Mouse (Mus musculus) intestine, embryonic 14.5 days (tissue): Measurements from ENCODE around the gene Krtap19-5. TPM values are rescaled to one million over a fixed set of nuclear protein-coding genes. Genes with fewer than 3 reads are reported as not detected.

ENCODE experiments used
- ATAC-seq: fragments of 200-750 bp; cut with Nextera tagmentation; replicated peaks from 2 replicates; pipeline ENCODE4 v1.8.0; 2017; ENCODE audit warnings: low read depth, moderate number of reproducible peaks, moderate TSS enrichment, moderate library complexity; ENCODE audit not compliant: low FRiP score, low TSS enrichment
- DNase-seq: peaks from one replicate; pipeline ENCODE4 v3.0.0-alpha.2; 2018; ENCODE audit warnings: low spot score
- H3K27ac ChIP-seq: fragments of 300-500 bp; sonication (generic); 2 replicates; pipeline ENCODE4 v1.5.1; 2014; ENCODE audit warnings: low read depth, mild to moderate bottlenecking, control low read depth
- H3K27me3 ChIP-seq: fragments of 300-500 bp; sonication (generic); replicated peaks from 2 replicates; pipeline ENCODE4 v1.6.1; 2014; ENCODE audit warnings: low read length, control low read depth; ENCODE audit not compliant: control insufficient read depth, insufficient read depth
- H3K36me3 ChIP-seq: fragments of 300-500 bp; sonication (generic); 2 replicates; pipeline ENCODE4 v1.6.1; 2014; ENCODE audit warnings: low read length, control low read depth; ENCODE audit not compliant: control insufficient read depth, insufficient read depth
- H3K4me1 ChIP-seq: fragments of 300-500 bp; sonication (generic); replicated peaks from 2 replicates; pipeline ENCODE4 v1.6.1; 2014; ENCODE audit warnings: low read length, control low read depth, mixed read lengths; ENCODE audit not compliant: control insufficient read depth, insufficient read depth
- H3K4me2 ChIP-seq: fragments of 300-500 bp; sonication (generic); 2 replicates; pipeline ENCODE4 v1.6.1; 2014; ENCODE audit warnings: low read length
- H3K4me3 ChIP-seq: fragments of 300-500 bp; sonication (generic); 2 replicates; pipeline ENCODE4 v1.5.1; 2014; ENCODE audit warnings: low read depth, low read length, control low read depth, mixed read lengths
- H3K9ac ChIP-seq: fragments of 300-500 bp; sonication (generic); 2 replicates; pipeline ENCODE4 v1.6.1; 2014; ENCODE audit warnings: mild to moderate bottlenecking, low read length
- H3K9me3 ChIP-seq: fragments of 300-500 bp; sonication (generic); 2 replicates; pipeline ENCODE4 v1.6.1; 2016; ENCODE audit warnings: low read length, control low read depth; ENCODE audit not compliant: control insufficient read depth
- WGBS: fragments of 180-500 bp; shearing (Covaris S2); extraction: QIAGEN DNeasy Blood & Tissue Kit; methylation state at CpG from one replicate; pipeline ENCODE4 v1.1.7; 2014; 5-methylcytosine and 5-hydroxymethylcytosine counted together
- polyA plus RNA-seq: library from polyadenylated mRNA; unstranded; fragments of >200 nt; fragmentation: Nextera tagmentation; extraction: Ambion mirVana; gene quantifications from 2 replicates; pipeline ENCODE4 v1.2.1, GENCODE M21; 2014

The Krtap19-5 gene
- not detected in 2 replicates for polyA plus RNA-seq

GRCm38 (mm10) chr16:88896357-88896756, at the start of gene Krtap19-5:
TSS of gene Krtap19-5 (minus strand) at chr16:88896457.
- WGBS: 88% methylated on average over 6 of the region's 6 CpGs
- DNase-seq (no peak), ATAC-seq (no peak)
- Histone ChIP-seq H3K4me3 (no peak within 1 kb of the TSS), H3K4me1 (no peaks in the 10 kb centered on the region), H3K4me2 (no peak within 1 kb of the TSS), H3K9me3 (no peaks in the 10 kb centered on the region), H3K27me3 (no peaks in the 10 kb centered on the region), H3K36me3 (no peaks in the 10 kb centered on the region), H3K27ac (no peak within 1 kb of the TSS), H3K9ac (no peak within 1 kb of the TSS)

DNA sequence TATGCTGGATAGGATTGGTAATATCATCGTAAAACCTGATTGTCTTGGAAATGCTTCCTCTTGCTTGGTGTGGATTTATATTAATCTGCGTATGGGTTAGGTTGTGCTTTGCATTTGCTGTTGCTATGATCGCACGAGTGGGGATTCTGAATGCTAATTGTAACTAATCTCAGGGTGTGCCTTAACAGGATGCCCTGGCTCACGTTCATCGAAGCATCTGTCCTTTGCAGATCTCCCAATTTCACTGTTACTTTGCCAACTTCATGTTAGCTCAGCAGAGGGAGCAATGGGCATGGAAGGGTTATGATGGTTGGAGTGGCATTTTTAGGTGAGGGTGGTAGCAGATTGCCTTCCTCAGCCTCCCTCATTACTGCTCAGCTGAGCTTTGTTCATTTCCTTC, 44.8 kb upstream of the Krtap19-5 start:
- 87% methylated on average over 6 of the region's 6 CpGs for WGBS
- no peak for ATAC-seq
- Histone ChIP-seq H3K36me3 (no peaks in the 10 kb centered on the region), H3K9ac (no peak overlapping the region), H3K4me2 (no peak overlapping the region), H3K4me3 (no peak overlapping the region), H3K27ac (no peak overlapping the region), H3K9me3 (no peaks in the 10 kb centered on the region), H3K27me3 (no peaks in the 10 kb centered on the region), H3K4me1 (no peaks in the 10 kb centered on the region)
- DNase-seq: no peak

DNA sequence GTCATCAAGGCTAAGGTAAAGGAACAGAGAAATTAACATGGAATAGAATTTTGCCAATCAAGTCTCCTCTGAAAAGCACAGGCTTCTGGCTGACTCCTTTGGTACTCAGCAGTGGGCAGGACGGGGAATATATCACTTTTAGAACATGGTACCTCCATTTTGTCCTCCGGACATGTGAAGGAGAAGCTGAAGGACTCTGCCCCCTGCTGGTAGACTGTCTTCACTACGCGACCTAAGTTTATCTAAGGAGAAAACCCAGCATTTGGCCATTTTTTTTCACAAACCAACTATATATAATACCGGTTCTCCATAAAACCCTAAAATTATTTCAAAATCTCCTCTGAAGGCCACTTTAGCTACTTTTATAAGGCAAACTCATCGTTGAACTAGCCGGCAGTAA, 42.0 kb upstream of the Krtap19-5 start:
- no peaks in the 10 kb centered on the region for H3K27me3 ChIP-seq
- no peak for DNase-seq
- no peak overlapping the region for H3K27ac ChIP-seq
- H3K4me3 ChIP-seq: no peak overlapping the region
- H3K36me3 ChIP-seq: no peaks in the 10 kb centered on the region
- H3K9ac ChIP-seq: no peak overlapping the region
- no peak overlapping the region for H3K4me2 ChIP-seq
- H3K4me1 ChIP-seq: no peaks in the 10 kb centered on the region
- H3K9me3 ChIP-seq: no peaks in the 10 kb centered on the region
- WGBS: 71% methylated on average over 7 of the region's 7 CpGs
- no peak for ATAC-seq

GRCm38 (mm10) chr16:88932165-88932564, 35.9 kb upstream of the Krtap19-5 start, which contains the start of gene Krtap19-9b:
TSS of gene Krtap19-9b (minus strand) at chr16:88932265.
- Histone ChIP-seq H3K27ac (no peak within 1 kb of the TSS), H3K4me2 (no peak within 1 kb of the TSS), H3K36me3 (no peaks in the 10 kb centered on the region), H3K27me3 (no peaks in the 10 kb centered on the region), H3K9me3 (no peaks in the 10 kb centered on the region), H3K9ac (no peak within 1 kb of the TSS), H3K4me1 (no peaks in the 10 kb centered on the region), H3K4me3 (no peak within 1 kb of the TSS)
- ATAC-seq: no peak
- WGBS: 86% methylated on average over 3 of the region's 3 CpGs
- DNase-seq: no peak

DNA sequence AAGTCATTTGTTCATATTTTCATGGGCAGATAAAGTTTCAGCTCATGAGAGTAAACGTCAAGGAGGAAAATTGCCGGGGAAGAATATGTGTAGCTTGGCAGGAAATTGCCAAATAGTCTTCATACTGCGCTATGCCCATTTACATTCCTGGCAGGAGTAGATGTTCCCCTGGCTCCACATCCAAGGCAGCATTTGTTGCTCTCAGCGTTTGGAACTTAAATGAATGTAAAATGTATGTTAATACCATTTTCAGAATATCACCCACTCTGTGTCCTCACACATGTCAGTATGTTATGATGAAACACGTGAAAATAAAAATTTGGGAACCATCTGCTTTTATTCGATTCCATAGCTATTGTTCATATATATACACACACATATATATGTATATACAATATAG, 9.4 kb downstream of the Krtap19-5 start:
- Histone ChIP-seq H3K36me3 (no peaks in the 10 kb centered on the region), H3K9me3 (no peaks in the 10 kb centered on the region), H3K4me1 (no peaks in the 10 kb centered on the region), H3K9ac (no peak overlapping the region), H3K27me3 (no peaks in the 10 kb centered on the region), H3K27ac (no peak overlapping the region), H3K4me2 (no peak overlapping the region), H3K4me3 (no peak overlapping the region)
- 91% methylated on average over 6 of the region's 6 CpGs for WGBS
- ATAC-seq (no peak), DNase-seq (no peak)

- Histone ChIP-seq H3K9me3 (no peaks in the 10 kb centered on the region), H3K4me1 (no peaks in the 10 kb centered on the region), H3K9ac (no peak within 1 kb of the TSS), H3K27ac (no peak within 1 kb of the TSS), H3K4me2 (no peak within 1 kb of the TSS), H3K27me3 (no peaks in the 10 kb centered on the region), H3K36me3 (no peaks in the 10 kb centered on the region), H3K4me3 (no peak within 1 kb of the TSS)
- WGBS: 91% methylated on average over 5 of the region's 5 CpGs
- DNase-seq (no peak), ATAC-seq (no peak)
Measured at GRCm38 (mm10) chr16:88884989-88885388, 11.3 kb downstream of the Krtap19-5 start, which contains the start of gene Krtap19-4. TSS of gene Krtap19-4 (minus strand) at chr16:88885089.

GRCm38 (mm10) chr16:88877938-88878337, 18.3 kb downstream of the Krtap19-5 start, which contains the start of gene Krtap19-3:
TSS of gene Krtap19-3 (minus strand) at chr16:88878038.
- no peaks in the 10 kb centered on the region for H3K36me3 ChIP-seq
- H3K27ac ChIP-seq: no peak within 1 kb of the TSS
- H3K4me1 ChIP-seq: no peaks in the 10 kb centered on the region
- no peak within 1 kb of the TSS for H3K4me3 ChIP-seq
- H3K27me3 ChIP-seq: no peaks in the 10 kb centered on the region
- no peak within 1 kb of the TSS for H3K4me2 ChIP-seq
- no peak for DNase-seq
- WGBS: 87% methylated on average over 2 of the region's 2 CpGs
- no peak within 1 kb of the TSS for H3K9ac ChIP-seq
- H3K9me3 ChIP-seq: no peaks in the 10 kb centered on the region
- no peak for ATAC-seq

DNA sequence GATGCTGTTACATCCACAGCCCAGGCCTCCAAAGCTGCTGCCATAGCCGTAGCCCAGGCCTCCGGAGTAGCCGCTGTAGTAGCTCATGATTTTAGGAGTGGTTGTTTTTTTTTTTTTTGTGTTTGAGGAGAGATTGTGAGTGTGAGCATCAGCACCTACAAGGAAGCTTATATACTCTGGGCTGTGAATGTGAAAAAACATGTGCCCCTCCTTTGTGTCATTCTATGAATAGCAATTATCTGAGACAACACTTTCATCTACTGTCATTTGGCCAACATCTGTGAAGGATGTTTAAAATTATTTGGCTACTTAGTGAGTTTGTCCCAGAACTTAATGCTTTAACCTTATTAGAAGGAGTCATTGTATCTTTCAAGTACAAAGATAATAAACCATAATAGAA, 22.1 kb downstream of the Krtap19-5 start, which contains the start of gene Krtap19-2:
Gene Krtap19-2 (minus strand): TSS at position 101 of the 400 bp plus-strand sequence.
- ATAC-seq (no peak), DNase-seq (no peak)
- Histone ChIP-seq H3K4me2 (no peak within 1 kb of the TSS), H3K4me1 (no peaks in the 10 kb centered on the region), H3K9ac (no peak within 1 kb of the TSS), H3K27ac (no peak within 1 kb of the TSS), H3K36me3 (no peaks in the 10 kb centered on the region), H3K27me3 (no peaks in the 10 kb centered on the region), H3K9me3 (no peaks in the 10 kb centered on the region), H3K4me3 (no peak within 1 kb of the TSS)
- whole genome bisulfite sequencing: 96% methylated on average over 3 of the region's 3 CpGs

DNA sequence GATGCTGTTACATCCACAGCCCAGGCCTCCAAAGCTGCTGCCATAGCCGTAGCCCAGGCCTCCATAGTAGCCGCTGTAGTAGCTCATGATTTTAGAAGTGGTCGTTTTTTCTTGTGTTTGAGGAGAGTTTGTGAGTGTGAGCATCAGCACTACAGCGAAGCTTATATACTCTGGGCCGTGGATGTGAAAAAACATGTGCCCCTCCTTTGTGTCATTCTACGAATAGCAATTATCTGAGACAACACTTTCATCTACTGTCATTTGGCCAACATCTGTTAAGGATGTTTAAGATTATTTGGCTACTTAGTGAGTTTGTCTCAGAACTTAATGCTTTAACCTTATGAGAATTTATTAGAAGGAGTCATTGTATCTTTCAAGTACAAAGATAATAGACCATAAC, 26.9 kb downstream of the Krtap19-5 start, which contains the start of gene Krtap19-1:
Gene Krtap19-1 (minus strand): TSS at position 101 of the 400 bp plus-strand sequence.
- H3K36me3 ChIP-seq: no peaks in the 10 kb centered on the region
- no peaks in the 10 kb centered on the region for H3K9me3 ChIP-seq
- no peak within 1 kb of the TSS for H3K9ac ChIP-seq
- no peaks in the 10 kb centered on the region for H3K27me3 ChIP-seq
- no peak within 1 kb of the TSS for H3K27ac ChIP-seq
- H3K4me1 ChIP-seq: no peaks in the 10 kb centered on the region
- ATAC-seq (no peak), DNase-seq (no peak)
- H3K4me3 ChIP-seq: no peak within 1 kb of the TSS
- no peak within 1 kb of the TSS for H3K4me2 ChIP-seq
- WGBS: 82% methylated on average over 6 of the region's 6 CpGs
